Mouse (Mus musculus) olfactory bulb, adult 2 months (tissue): ENCODE results near the gene Rfx5.

Experiments used
- CTCF ChIP-seq: fragments of 200-500 bp; IDR thresholded peaks from 2 replicates; pipeline ENCODE4 v1.5.1; 2012; ENCODE audit warnings: low read depth, mild to moderate bottlenecking, low read length, moderate library complexity; ENCODE audit not compliant: insufficient read depth
- POLR2A ChIP-seq: fragments of 200-500 bp; IDR thresholded peaks from 2 replicates; pipeline ENCODE4 v1.6.1; 2012; ENCODE audit warnings: mild to moderate bottlenecking, low read depth, low read length, moderate library complexity; ENCODE audit not compliant: insufficient read depth

DNA sequence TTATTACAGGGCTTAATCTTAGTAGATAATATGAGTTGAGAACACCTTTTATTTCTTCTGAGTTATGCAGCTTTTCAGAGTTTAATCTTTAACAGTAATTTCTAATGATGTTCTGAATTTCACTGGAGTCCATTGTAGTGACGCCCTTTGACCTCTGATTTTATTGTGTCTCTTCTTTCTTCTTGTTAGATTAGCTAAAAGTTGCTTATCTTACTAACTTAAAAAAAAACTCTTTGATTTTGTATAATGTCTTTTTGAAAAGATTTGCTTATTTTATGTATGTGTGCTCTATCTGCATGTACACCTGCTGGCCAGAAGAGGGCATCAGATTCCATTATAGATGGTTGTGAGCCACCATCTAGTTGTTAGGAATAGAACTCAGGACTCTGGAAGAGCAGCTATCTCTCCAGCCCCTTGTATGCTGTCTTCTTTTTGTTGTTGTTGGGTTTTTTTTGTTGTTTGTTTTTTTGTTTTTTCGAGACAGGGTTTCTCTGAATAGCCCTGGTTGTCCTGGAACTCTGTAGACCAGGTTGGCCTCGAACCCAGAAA lies 5.7 kb upstream of the Rfx5 start:
- no peak for TF ChIP-seq POLR2A
- no peak for TF ChIP-seq CTCF
